Mouse (Mus musculus): ENCODE results near the gene Pdcl3.

DNA sequence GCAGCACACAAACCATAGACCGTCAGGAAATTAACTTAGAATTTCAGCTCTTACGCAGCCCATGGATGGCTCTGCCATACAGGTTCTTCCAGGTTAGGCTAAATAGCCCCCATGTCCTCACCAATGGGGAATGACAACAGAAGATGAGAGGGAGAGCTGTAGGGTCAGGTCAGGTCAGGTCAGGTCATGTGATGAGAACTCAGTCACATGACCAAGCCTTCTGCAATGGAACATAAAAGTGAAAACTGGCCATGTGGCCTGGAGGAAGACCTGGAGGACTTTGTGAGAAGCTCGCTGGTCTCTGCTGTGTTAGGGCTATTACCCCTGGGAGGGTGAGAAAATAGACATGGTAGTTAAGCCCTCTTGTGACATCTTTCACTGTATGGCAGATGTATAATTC, 29.0 kb upstream of the Pdcl3 start:
- no peak for TF ChIP-seq CTCF (IDR thresholded peaks at IDR 0.05; ENCODE audit: low read depth, low read length)
- TF ChIP-seq GATA1 (IDR thresholded peaks at IDR 0.05; ENCODE audit: borderline replicate concordance, low read length): no peak
- no peak for TF ChIP-seq GATA2 (IDR thresholded peaks at IDR 0.05; ENCODE audit: borderline replicate concordance, low read depth, low read length)

Data from G1E (cell line).